Mouse (Mus musculus) left cerebral cortex, postnatal 4 days (tissue): ENCODE measurements around the gene Hcls1. TPM values are rescaled to one million over a fixed set of nuclear protein-coding genes. Genes with fewer than 3 reads are reported as not detected.

ENCODE experiments used
- DNase-seq: peaks from one replicate; pipeline ENCODE4 v3.0.0-alpha.2; 2022
- intact Hi-C: fragments of 180-260 bp; cut with DNase I; formaldehyde crosslinking; loops from one replicate; pipeline ENCODE4 v1.15.1; 2025
- total RNA-seq, 2 experiments: library from RNA; stranded (reverse); gene quantifications; 2 replicates each; pipeline ENCODE4 v1.2.3; 2021

Hcls1 gene
- total RNA-seq, result 1 to 10 TPM; 2.0 to 2.3 TPM

DNA sequence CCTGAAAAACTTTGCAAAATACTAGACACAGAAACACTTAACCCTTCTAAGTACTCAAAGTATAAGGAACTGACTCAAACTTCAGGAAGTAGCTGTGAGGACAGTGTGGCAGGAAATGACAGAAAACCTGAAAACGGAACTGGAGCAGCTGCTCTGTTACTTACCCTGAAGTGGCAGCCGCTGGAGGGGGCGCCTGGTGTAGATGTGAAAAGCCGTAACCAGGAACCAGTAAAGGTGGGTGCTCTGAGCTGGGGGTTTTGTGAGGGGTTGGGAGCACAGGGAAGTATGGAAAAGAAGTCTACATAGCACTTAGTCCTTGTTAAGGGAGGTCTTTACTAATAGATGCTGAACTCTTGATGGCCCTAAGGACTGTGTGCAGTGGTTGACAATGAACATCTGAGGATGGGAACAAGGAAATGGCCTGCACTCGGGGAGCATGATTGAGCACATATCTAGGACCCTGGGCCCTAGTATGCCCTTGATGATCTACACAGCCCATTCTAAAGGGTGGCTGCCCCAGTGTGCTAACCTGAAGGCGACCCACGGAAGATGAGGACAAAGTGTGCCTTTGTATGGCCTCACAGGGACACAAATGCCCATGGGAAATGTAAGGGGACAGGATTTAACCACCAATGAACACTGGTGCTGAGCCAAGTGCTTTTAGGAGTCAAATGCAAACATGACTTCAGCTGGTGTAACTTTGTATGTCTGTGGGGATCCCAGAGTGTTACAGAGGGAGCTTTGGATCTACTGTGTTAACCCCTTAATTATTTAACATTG lies at the start of gene Hcls1:
Gene Hcls1, plus strand, starts transcription at position 143 of the 780 bp plus-strand sequence.
- intact Hi-C loops, result no loop called here
- no peak for DNase-seq

DNA sequence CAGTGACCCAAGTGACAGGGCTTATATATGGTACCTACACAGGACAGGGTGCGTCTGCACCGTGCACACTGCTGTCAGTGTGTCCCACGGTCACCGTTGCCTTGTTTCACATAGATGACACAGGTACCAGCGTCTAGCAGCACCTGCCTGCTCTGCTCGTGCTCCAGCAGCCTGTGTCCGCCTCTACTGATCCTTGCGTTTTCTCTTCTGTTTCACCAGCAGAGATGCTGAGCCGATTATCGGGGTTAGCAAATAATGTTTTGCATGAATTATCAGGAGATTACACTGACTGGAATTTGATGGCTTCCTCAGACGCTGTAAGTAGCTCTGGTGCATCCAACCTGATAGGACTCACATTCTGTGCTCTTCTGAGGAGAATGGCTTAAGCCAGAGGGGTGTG lies 48.9 kb upstream of the Hcls1 start:
- intact Hi-C loops, result loop anchor here (10.0 kb wide), 1 partner anchor 129 kb away; the partner anchor contains the start of gene Polq
- DNase-seq, result no peak

DNA sequence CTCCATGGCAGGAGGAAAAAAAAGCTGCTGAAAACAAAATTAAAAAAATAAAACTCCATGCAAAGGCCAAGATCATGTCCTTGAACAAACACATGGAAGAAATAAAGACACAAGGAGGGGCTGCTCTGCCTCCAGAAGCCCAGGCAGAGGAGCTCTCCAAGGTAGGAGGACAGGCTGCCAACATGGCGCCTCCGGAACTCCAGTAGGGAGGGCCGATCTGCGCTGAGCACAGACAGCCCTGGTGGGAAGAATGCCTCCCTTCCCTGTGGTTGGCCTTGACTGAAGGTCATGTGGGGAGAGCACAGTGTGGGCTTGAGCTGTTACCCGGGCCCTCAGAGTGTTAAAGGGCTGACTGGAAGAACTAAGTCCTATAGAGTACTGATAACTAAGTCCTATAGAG lies 47.2 kb upstream of the Hcls1 start:
- DNase-seq, result no peak
- intact Hi-C loops, result loop anchor here (10.0 kb wide), 1 partner anchor 127 kb away; the partner anchor contains the start of gene Polq

DNA sequence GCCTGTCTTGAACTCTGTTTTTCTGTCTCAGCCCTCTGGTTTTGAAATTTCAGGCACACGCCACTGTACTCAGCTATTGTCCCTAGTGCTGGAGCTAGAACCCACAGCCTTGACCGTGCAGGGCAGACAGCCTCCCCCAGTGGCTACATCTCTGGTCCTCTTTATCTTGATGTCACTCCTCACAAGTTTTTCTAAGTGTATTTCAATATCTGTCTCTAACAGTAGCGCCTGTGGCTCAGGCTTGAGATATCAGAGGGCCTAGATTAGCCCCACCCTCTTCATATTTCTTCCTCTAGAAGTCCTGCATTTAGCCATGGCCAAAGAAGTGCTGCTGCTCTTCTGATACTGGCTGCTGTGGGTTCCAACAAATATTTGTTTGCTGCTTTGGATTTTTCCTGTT lies 44.2 kb upstream of the Hcls1 start:
- no peak for DNase-seq
- intact Hi-C loops, result no loop called here

DNA sequence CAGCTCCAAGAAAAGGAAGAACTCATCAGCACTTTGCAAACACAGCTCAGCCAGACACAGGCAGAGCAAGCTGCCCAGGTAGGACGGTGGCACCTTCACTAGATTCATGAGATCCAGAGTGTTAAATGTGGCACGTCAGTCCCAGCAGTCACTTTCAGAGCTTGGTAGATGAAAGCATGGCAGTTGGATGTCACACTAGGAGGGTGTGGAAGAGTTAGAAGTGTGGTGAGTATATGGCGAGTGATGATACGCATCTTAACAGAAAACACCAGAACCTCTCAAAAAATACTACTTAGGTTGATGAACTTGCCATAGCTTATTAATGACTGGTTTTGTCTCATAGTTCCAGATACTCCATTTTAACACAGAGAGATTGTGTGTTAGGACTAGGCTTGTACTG lies 43.4 kb upstream of the Hcls1 start:
- no peak for DNase-seq
- intact Hi-C loops, result no loop called here

DNA sequence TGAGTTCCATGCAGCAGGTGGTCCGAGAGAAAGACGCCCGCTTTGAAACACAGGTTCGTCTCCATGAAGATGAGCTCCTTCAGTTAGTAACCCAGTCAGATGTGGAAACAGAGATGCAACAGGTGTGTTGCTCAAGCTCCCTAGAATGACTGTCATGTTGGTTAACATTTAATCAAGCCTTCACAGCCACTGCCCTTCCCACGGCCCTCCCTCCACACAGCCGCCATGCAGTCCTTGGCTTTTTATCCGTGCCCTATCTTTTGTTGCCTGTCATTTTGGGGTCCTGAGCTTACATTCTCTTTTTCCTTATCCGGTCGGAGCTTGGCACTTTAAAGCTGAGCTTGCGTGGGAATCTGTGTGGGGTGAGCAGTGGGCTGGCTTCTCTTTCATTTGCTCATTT lies 41.5 kb upstream of the Hcls1 start:
- DNase-seq, result no peak
- intact Hi-C loops, result no loop called here

DNA sequence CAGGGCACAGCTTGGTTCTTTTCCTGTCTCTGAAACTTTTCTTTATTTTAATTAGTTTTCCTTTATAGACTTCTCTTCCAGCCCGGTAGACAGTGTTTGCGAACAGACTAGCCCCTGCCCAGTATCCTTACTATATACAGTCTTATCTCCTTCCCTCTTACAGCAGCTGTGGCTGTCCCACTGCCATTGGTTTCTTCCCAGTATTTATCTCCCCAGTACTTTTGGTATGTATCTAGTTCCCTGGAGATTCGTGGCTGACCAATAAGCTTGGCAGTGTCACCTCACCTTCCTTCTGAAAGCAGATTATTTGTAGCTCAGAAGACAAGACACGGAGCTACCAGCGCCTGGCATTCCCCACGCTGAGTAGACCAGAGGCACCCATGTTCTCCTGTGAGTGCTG lies 38.1 kb upstream of the Hcls1 start:
- intact Hi-C loops, result no loop called here
- no peak for DNase-seq

DNA sequence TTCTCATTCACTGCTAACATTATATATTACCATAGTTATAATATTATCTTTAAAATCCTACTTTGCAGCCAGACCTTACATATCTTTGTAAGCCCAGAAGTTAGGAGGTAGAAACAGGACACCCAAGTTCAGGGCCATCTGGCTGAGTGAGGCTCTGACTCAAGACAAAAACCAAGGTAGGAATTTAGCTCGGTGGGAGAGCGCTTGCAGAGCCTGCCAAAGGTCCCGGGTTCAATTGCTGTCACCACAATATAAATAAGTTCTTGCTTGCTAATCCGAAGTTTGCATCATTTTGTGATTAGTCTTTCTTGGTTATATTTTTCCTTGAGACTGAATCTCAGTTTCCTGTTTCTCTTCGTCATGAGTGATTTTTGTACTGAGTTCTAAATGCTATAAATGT lies 31.6 kb upstream of the Hcls1 start:
- intact Hi-C loops, result loop anchor here (5.0 kb wide), 1 partner anchor 56 kb away; no protein-coding TSS in a partner anchor
- no peak for DNase-seq

DNA sequence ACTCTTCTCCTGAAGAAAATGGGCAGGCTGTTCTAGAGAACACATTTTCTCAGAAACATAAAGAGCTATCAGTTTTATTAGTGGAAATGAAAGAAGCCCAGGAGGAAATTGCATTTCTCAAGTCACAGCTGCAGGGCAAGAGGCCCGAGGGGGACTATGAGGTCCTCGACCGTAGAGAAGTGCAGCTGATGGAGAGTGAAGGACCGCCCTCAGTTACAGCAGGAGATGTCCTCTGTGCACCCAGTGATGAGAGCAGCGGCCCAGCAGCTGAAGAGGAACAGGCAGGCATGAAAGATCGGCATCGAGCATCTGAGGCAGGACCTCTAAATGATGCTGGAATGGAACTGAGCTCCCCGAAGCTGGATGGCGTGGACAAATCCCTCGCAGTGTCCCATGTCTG lies 22.9 kb upstream of the Hcls1 start:
- intact Hi-C loops, result no loop called here
- DNase-seq, result no peak

DNA sequence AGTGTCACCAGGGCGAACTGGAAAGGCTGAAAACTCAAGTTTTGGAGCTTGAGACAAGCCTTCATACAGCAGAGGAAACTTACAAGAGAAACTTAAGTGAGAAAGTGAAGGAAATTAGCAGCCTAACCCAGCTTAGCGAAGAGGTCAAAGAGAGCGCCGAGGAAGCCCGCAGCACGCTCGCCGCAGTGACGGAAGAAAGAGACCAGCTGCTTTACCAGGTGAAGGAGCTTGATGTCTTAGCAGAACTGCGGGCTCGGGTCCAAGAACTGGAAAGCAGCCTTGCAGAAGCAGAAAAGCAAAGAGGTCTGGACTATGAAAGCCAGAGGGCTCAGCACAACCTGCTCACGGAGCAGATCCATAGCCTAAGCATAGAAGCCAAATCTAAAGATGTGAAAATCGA lies 22.5 kb upstream of the Hcls1 start:
- intact Hi-C loops, result no loop called here
- DNase-seq, result no peak

DNA sequence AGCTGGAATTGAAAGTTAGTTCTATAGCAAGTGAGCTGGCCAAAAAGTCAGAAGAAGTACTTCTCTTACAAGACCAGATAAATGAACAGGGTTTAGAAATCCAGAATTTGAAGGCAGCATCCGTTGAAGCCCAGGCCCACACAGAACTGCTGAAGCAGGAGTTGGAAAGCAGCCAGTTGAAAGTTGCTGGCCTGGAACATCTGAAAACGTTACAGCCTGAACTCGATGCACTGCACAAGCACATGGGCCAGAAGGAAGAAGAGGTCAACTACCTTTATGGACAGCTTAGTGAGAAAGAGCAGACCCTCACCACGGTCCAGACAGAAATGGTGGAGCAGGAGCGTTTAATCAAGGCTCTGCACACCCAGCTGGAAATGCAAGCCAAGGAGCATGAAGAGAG lies 20.6 kb upstream of the Hcls1 start:
- DNase-seq, result no peak
- intact Hi-C loops, result no loop called here

DNA sequence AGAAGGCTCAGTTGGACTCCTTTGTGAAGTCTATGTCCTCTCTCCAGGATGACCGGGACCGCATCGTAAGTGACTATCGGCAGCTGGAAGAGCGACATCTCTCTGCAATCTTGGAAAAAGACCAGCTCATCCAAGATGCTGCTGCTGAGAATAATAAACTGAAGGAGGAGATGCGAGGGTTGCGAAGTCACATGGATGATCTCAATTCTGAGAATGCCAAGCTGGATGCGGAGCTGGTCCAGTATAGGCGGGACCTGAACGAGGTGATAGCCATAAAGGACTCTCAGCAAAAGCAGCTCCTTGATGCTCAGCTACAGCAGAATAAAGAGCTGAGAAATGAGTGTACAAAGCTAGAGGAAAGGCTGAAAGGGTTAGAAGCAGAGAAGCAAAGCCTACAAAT lies 16.3 kb upstream of the Hcls1 start:
- DNase-seq, result no peak
- intact Hi-C loops, result no loop called here

DNA sequence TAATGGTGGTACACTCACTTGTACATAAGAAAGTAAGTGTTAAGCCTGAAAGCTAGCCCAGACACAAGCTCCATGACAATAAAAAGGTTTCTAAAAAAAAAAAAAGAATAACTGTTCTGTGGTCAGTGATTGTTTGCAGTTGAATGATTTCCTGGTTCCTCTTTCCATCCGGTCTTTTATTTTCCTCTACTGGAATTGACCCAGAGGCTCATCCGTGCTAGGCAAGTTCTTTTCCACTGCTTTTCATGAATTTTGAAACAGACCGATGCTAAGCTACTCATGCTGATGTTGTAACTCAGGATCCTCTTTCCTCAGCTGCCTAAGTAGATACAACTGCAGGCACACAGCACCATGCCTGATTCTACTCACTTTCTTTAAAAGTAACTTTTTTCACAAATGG lies 14.4 kb upstream of the Hcls1 start:
- intact Hi-C loops, result no loop called here
- no peak for DNase-seq

DNA sequence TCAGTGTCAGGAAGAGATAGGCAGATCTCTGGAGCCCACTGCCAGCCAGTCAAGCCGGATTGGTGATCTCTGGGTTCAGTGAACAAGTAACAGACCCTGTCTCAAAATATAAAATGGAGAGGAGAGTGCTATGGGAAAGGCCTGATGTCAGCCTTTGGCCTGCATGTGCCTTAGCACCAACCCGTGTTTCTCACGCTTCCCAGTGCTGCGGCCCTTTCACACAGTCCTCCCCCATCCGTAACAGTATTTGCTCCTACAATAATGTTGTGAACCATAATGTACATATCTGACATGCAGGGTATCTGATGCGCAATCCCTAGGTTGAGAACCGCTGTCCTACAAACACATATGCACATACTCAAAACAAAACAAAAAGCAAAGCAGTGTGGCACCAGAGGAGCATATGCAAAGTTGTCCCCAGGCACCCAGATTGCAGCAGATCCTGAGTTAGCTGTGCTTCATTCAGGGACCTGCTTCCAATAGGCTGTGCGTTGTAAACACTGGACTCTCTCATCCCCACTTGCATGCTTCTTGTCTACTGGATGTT lies 13.6 kb upstream of the Hcls1 start:
- intact Hi-C loops, result no loop called here
- DNase-seq, result no peak

DNA sequence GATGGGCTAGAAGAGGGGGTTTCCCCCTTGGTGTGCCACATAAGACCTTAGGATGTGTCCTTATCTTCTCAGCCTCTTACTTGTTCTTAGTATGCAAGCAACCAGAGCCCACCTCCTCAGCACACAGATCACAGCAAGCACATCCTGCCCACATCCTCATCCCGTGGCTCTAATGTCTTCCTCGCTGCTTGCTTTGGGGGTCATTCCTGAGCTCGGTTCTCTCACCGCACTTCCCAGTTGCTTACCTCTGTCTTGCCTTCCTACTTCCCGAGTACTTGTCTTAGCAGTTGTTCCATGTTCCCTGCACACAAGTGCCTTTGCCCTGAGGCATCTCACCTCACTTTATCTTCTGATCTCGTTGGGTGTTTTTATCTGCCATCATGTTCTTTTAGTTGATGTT lies 12.8 kb upstream of the Hcls1 start:
- no peak for DNase-seq
- intact Hi-C loops, result no loop called here

DNA sequence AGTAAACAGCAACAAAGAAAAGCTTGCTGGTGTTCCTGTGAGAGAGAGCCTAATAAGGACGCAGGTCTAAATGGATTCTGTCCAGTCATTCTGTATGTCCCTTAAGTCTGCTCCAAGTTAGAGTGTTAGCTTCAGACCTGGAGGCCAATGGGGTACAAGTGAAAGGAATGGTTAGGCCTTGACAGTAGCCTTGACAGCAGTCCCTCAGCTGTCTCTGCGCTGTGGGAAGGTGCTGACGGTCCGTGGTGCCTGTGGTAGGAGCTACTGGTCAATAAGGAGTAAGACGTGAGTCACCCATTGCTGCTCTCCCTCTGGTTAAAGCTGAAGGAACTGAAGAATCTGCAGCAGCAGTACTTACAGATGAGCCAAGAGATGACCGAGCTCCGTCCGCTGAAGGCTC lies 10.5 kb upstream of the Hcls1 start:
- no peak for DNase-seq
- intact Hi-C loops, result no loop called here

DNA sequence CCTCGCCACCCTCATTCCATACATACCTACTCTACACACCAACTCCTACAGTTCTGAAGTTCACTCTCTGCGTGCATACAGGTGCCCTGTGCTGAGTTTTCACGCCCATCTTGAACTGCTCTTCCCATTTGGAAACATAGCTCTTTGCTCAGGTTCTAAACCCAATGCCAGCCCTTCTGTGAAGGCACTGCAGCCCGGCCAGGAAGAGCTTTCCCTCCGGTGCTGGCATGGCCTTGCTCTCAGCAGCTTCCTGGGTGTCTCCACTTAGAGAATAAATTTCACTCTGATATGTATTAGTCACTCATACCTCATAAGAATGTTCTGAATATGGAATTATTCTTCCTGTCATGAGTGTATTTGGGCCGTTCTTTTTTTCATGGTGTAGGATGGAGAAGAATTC lies 9.4 kb upstream of the Hcls1 start:
- no peak for DNase-seq
- intact Hi-C loops, result no loop called here

DNA sequence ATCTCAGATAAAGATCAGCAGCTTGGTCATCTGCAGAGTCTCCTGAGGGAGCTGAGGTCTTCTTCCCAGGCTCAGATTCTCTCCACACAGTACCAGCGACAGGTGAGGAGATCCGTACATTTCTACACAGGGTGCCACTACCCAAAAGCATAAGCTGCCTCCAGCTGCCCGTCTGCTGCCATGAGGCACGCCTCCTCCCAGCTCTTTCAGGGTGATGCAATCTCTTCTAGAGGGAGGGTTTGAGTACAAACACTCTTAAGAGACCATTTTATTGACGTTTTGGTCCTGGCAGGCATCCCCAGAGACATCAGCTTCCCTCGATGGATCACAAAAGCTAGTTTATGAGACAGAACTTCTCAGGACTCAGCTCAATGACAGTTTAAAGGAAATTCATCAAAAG lies 9.0 kb upstream of the Hcls1 start:
- intact Hi-C loops, result no loop called here
- no peak for DNase-seq

DNA sequence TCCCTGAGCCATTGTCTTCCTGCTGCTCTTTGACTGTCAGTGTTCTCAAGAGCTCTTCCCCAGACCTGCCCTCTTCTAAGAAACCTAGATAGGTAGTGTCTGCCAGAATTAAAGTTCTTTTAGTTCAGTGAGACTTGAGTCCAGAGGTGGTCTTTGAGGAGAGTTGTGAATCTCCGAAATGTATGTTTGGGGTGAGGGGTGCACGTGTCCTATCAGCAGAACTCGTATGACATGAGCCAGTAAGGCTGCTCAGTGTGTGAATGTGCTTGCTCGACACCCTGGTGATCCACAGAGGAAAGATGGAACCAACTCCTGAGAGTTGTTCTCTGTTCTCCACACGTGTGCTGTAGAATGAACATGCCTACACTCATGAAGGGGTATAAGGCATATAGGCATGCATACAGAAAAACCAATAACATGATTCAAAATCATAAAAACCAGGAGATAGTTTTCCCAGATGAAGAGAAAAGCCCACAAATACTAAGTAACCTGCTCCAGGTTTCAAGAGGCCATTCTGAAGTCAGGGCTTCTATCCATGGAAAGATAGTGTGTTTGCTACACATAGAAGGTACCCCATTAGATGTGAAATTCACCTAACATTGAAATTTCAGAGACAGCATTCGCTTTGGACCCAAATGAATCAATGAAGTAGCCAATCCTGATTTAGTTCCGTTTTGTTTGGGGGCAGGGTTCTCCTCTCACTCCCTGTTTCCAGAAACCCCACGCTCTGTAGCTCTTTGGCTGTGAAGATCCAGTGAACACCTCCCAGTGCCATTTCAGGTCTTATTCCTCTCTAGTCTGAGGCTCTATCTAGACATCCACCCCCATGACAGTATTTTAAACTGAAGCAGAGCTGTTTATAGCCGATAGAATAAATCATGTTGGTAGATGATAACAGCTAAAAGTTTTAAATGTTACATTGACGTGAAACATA lies 8.0 kb upstream of the Hcls1 start:
- intact Hi-C loops, result no loop called here
- no peak for DNase-seq

DNA sequence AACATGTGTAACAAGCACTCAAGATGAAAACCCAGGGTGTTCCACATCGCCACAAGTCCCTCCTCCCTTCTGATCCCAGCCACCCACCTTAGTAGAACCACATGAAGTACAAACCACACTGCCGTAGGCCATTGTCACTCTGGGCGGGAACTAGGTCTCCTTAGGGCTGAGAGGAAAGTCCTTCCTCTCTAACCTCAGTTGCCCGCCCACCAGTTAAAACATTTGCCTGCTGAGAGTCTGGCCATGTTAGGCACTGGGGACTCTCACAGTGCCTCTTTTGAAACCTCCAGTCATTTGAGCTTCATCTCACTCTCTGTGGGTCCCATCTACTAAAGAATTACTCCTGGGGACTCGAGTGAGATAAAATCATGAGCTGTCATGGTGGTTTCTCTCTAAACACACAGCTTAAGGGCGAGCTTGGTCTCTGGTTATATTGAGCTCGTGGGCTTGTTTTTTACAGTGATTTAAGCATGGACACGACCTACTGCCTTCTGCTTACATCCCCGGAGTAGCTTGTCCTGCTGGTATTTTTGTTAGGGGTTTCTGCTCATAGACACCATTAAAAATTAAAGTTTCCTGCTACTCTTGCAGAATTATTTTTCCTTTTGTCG lies 7.2 kb upstream of the Hcls1 start:
- intact Hi-C loops, result no loop called here
- DNase-seq, result no peak

DNA sequence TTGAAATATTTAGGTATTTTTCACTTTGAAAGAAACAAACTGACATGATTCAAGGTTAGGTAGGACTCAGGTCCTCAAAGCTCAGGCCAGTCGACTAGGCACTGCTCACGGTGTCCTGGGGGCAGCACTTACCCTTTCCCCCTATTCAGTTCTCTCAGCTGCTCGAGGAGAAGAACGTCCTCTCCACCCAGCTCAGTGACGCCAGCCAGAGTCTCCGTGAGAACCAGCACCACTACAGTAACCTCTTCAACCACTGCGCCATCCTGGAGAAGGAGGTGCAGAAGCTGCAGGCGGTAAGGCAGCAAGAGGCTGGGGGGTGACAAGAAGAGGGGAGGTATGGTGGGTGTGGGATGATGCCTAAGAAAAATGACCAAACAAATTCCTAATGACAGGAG lies 6.7 kb upstream of the Hcls1 start:
- intact Hi-C loops, result no loop called here
- DNase-seq, result no peak
